Mouse (Mus musculus): ENCODE data around the gene Maco1. TPM values are rescaled to one million over a fixed set of nuclear protein-coding genes. Genes with fewer than 3 reads are reported as not detected.

Gene Maco1
- 1.4 and 1.5 TPM in 2 replicates for polyA plus RNA-seq (2012)

GRCm38 (mm10) chr4:134853259-134853636, at the start of gene Maco1:
Gene Maco1 (minus strand): TSS chr4:134853345.
- Histone ChIP-seq H3K36me3 (ENCODE audit: control insufficient read depth) (peaks cover 35% of the 10 kb centered on the region), H3K4me3 (replicated peaks) (peak within 1 kb of the TSS; percentile 96), H3K27me3 (ENCODE audit: control insufficient read depth) (peaks cover 5% of the 10 kb centered on the region), H3K4me1 (ENCODE audit: control insufficient read depth) (peaks cover 61% of the 10 kb centered on the region), H3K9me3 (ENCODE audit: control insufficient read depth, low read length) (no peaks in the 10 kb centered on the region)
- TF ChIP-seq TAL1 (IDR thresholded peaks at IDR 0.05; ENCODE audit: low read length) (no peak), GATA1 (IDR thresholded peaks at IDR 0.05; ENCODE audit: low read length) (no peak)

GRCm38 (mm10) chr4:134901126-134901525, 48.0 kb upstream of the Maco1 start:
- no peak for TF ChIP-seq TAL1 (IDR thresholded peaks at IDR 0.05; ENCODE audit: low read length)
- no peak for TF ChIP-seq GATA1 (IDR thresholded peaks at IDR 0.05; ENCODE audit: low read length)
- Histone ChIP-seq H3K36me3 (ENCODE audit: control insufficient read depth) (peaks cover 99% of the 10 kb centered on the region), H3K9me3 (ENCODE audit: control insufficient read depth, low read length) (no peaks in the 10 kb centered on the region), H3K27me3 (ENCODE audit: control insufficient read depth) (no peaks in the 10 kb centered on the region; the same call in 1 of the 2 replicates), H3K4me3 (replicated peaks) (no peak overlapping the region), H3K4me1 (ENCODE audit: control insufficient read depth) (peaks cover 7% of the 10 kb centered on the region)

- H3K9me3 ChIP-seq (ENCODE audit: control insufficient read depth, low read length) = no peaks in the 10 kb centered on the region
- H3K36me3 ChIP-seq (ENCODE audit: control insufficient read depth) = peaks cover 99% of the 10 kb centered on the region
- no peaks in the 10 kb centered on the region; the same call in 1 of the 2 replicates for H3K27me3 ChIP-seq (ENCODE audit: control insufficient read depth)
- TF ChIP-seq TAL1 (IDR thresholded peaks at IDR 0.05; ENCODE audit: low read length) (no peak), GATA1 (IDR thresholded peaks at IDR 0.05; ENCODE audit: low read length) (no peak)
- H3K4me3 ChIP-seq (replicated peaks) = no peak overlapping the region
- peaks cover 7% of the 10 kb centered on the region for H3K4me1 ChIP-seq (ENCODE audit: control insufficient read depth)
These were observed 44.1 kb upstream of the Maco1 start for GRCm38 (mm10) chr4:134897256-134897655.

- Histone ChIP-seq H3K4me1 (ENCODE audit: control insufficient read depth) (peaks cover 12% of the 10 kb centered on the region), H3K9me3 (ENCODE audit: control insufficient read depth, low read length) (no peaks in the 10 kb centered on the region), H3K36me3 (ENCODE audit: control insufficient read depth) (peaks cover 100% of the 10 kb centered on the region), H3K27me3 (ENCODE audit: control insufficient read depth) (no peaks in the 10 kb centered on the region), H3K4me3 (replicated peaks) (no peak overlapping the region)
- TF ChIP-seq GATA1 (IDR thresholded peaks at IDR 0.05; ENCODE audit: low read length) (no peak), TAL1 (IDR thresholded peaks at IDR 0.05; ENCODE audit: low read length) (no peak)
These were observed 39.0 kb upstream of the Maco1 start for GRCm38 (mm10) chr4:134892096-134892495.

- H3K4me1 ChIP-seq (ENCODE audit: control insufficient read depth) = peaks cover 40% of the 10 kb centered on the region
- TF ChIP-seq TAL1 (IDR thresholded peaks at IDR 0.05; ENCODE audit: low read length) (no peak), GATA1 (IDR thresholded peaks at IDR 0.05; ENCODE audit: low read length) (no peak)
- H3K9me3 ChIP-seq (ENCODE audit: control insufficient read depth, low read length) = no peaks in the 10 kb centered on the region
- H3K4me3 ChIP-seq (replicated peaks) = no peak overlapping the region
- no peaks in the 10 kb centered on the region; the same call in 1 of the 2 replicates for H3K27me3 ChIP-seq (ENCODE audit: control insufficient read depth)
- H3K36me3 ChIP-seq (ENCODE audit: control insufficient read depth) = peaks cover 99% of the 10 kb centered on the region
These were observed 31.2 kb upstream of the Maco1 start for GRCm38 (mm10) chr4:134884364-134884763.

GRCm38 (mm10) chr4:134883808-134884207, 30.7 kb upstream of the Maco1 start:
- no peak for TF ChIP-seq TAL1 (IDR thresholded peaks at IDR 0.05; ENCODE audit: low read length)
- TF ChIP-seq GATA1 (IDR thresholded peaks at IDR 0.05; ENCODE audit: low read length) = no peak
- no peak overlapping the region for H3K4me3 ChIP-seq (replicated peaks)
- H3K4me1 ChIP-seq (ENCODE audit: control insufficient read depth) = peaks cover 45% of the 10 kb centered on the region
- H3K27me3 ChIP-seq (ENCODE audit: control insufficient read depth) = no peaks in the 10 kb centered on the region; the same call in 1 of the 2 replicates
- peaks cover 99% of the 10 kb centered on the region for H3K36me3 ChIP-seq (ENCODE audit: control insufficient read depth)
- H3K9me3 ChIP-seq (ENCODE audit: control insufficient read depth, low read length) = no peaks in the 10 kb centered on the region

- no peaks in the 10 kb centered on the region; the same call in 1 of the 2 replicates for H3K27me3 ChIP-seq (ENCODE audit: control insufficient read depth)
- TF ChIP-seq GATA1 (IDR thresholded peaks at IDR 0.05; ENCODE audit: low read length) (no peak), TAL1 (IDR thresholded peaks at IDR 0.05; ENCODE audit: low read length) (no peak)
- H3K36me3 ChIP-seq (ENCODE audit: control insufficient read depth) = peaks cover 99% of the 10 kb centered on the region
- no peaks in the 10 kb centered on the region for H3K9me3 ChIP-seq (ENCODE audit: control insufficient read depth, low read length)
- no peak overlapping the region for H3K4me3 ChIP-seq (replicated peaks)
- H3K4me1 ChIP-seq (ENCODE audit: control insufficient read depth) = peaks cover 48% of the 10 kb centered on the region
These were observed 30.1 kb upstream of the Maco1 start for GRCm38 (mm10) chr4:134883266-134883665.

- Histone ChIP-seq H3K4me1 (ENCODE audit: control insufficient read depth) (peaks cover 62% of the 10 kb centered on the region), H3K27me3 (ENCODE audit: control insufficient read depth) (no peaks in the 10 kb centered on the region; the same call in 1 of the 2 replicates), H3K36me3 (ENCODE audit: control insufficient read depth) (peaks cover 97% of the 10 kb centered on the region), H3K9me3 (ENCODE audit: control insufficient read depth, low read length) (no peaks in the 10 kb centered on the region), H3K4me3 (replicated peaks) (peak overlapping the region; percentile 25)
- no peak for TF ChIP-seq TAL1 (IDR thresholded peaks at IDR 0.05; ENCODE audit: low read length)
- no peak for TF ChIP-seq GATA1 (IDR thresholded peaks at IDR 0.05; ENCODE audit: low read length)
These were observed 26.9 kb upstream of the Maco1 start for GRCm38 (mm10) chr4:134880041-134880440.

- peaks cover 97% of the 10 kb centered on the region for H3K36me3 ChIP-seq (ENCODE audit: control insufficient read depth)
- H3K27me3 ChIP-seq (ENCODE audit: control insufficient read depth) = no peaks in the 10 kb centered on the region; the same call in 1 of the 2 replicates
- no peaks in the 10 kb centered on the region for H3K9me3 ChIP-seq (ENCODE audit: control insufficient read depth, low read length)
- peak overlapping the region; percentile 25 for H3K4me3 ChIP-seq (replicated peaks)
- TF ChIP-seq GATA1 (IDR thresholded peaks at IDR 0.05; ENCODE audit: low read length) (no peak), TAL1 (IDR thresholded peaks at IDR 0.05; ENCODE audit: low read length) (no peak)
- peaks cover 63% of the 10 kb centered on the region for H3K4me1 ChIP-seq (ENCODE audit: control insufficient read depth)
These were observed 26.4 kb upstream of the Maco1 start for GRCm38 (mm10) chr4:134879410-134879981.

Data from erythroblast, embryonic 14.5 days (primary cell).